Mouse (Mus musculus) embryonic facial prominence, embryonic 10.5 days (tissue): ENCODE measurements at regions not wholly inside any gene's neighbourhood (a gene's known extent, or its start where the extent isn't known, plus 50 kb on each side); places are given as distances from the start of the nearest gene placed in this dataset.

ENCODE experiments used
- DNase-seq: peaks from one replicate; pipeline ENCODE4 v3.0.0-alpha.2; 2017; ENCODE audit warnings: low spot score
- H3K27ac ChIP-seq: fragments of 300-500 bp; sonication (generic); replicated peaks from 2 replicates; pipeline ENCODE4 v1.5.1; 2016; ENCODE audit warnings: mild to moderate bottlenecking
- H3K27me3 ChIP-seq: fragments of 300-500 bp; sonication (generic); replicated peaks from 2 replicates; pipeline ENCODE4 v1.6.1; 2016; ENCODE audit warnings: low read depth, mild to moderate bottlenecking; ENCODE audit not compliant: poor library complexity, severe bottlenecking
- H3K36me3 ChIP-seq: fragments of 300-500 bp; sonication (generic); replicated peaks from 2 replicates; pipeline ENCODE4 v1.6.1; 2016; ENCODE audit warnings: mild to moderate bottlenecking, moderate library complexity
- H3K4me1 ChIP-seq: fragments of 300-500 bp; sonication (generic); 2 replicates; pipeline ENCODE4 v1.6.1; 2016
- H3K4me3 ChIP-seq: fragments of 300-500 bp; sonication (generic); 2 replicates; pipeline ENCODE4 v1.5.1; 2016; ENCODE audit warnings: mild to moderate bottlenecking, moderate library complexity
- H3K9me3 ChIP-seq: fragments of 300-500 bp; sonication (generic); 2 replicates; pipeline ENCODE4 v1.6.1; 2016; ENCODE audit warnings: mild to moderate bottlenecking
- WGBS: fragments of 180-500 bp; shearing (Covaris S2); methylation state at CpG from one replicate; pipeline ENCODE4 v1.1.7; 2016; 5-methylcytosine and 5-hydroxymethylcytosine counted together

- Histone ChIP-seq H3K9me3 (no peaks in the 10 kb centered on the region), H3K27me3 (no peaks in the 10 kb centered on the region), H3K4me1 (no peaks in the 10 kb centered on the region), H3K36me3 (no peaks in the 10 kb centered on the region), H3K4me3 (no peak overlapping the region), H3K27ac (no peak overlapping the region)
- 71% methylated on average over 4 of the region's 4 CpGs for WGBS
- no peak for DNase-seq
Measured at GRCm38 (mm10) chr2:19757910-19758309, 100.4 kb downstream of the Otud1 start.

- WGBS = 63% methylated on average over 2 of the region's 2 CpGs
- Histone ChIP-seq H3K4me1 (no peaks in the 10 kb centered on the region), H3K9me3 (no peaks in the 10 kb centered on the region), H3K27me3 (no peaks in the 10 kb centered on the region), H3K4me3 (no peak overlapping the region), H3K36me3 (no peaks in the 10 kb centered on the region), H3K27ac (no peak overlapping the region)
- no peak for DNase-seq
Measured at GRCm38 (mm10) chr2:19759169-19759568, 101.6 kb downstream of the Otud1 start.

- WGBS = 77% methylated on average over 6 of the region's 6 CpGs
- Histone ChIP-seq H3K9me3 (no peaks in the 10 kb centered on the region), H3K4me1 (no peaks in the 10 kb centered on the region), H3K27ac (no peak overlapping the region), H3K36me3 (no peaks in the 10 kb centered on the region), H3K27me3 (no peaks in the 10 kb centered on the region), H3K4me3 (no peak overlapping the region)
- DNase-seq = no peak
Measured at GRCm38 (mm10) chr2:19759577-19759976, 102.0 kb downstream of the Otud1 start.

- H3K4me1 ChIP-seq = no peaks in the 10 kb centered on the region
- no peaks in the 10 kb centered on the region for H3K27me3 ChIP-seq
- no peak overlapping the region for H3K4me3 ChIP-seq
- no peak for DNase-seq
- WGBS = 84% methylated on average over 3 of the region's 3 CpGs
- H3K27ac ChIP-seq = no peak overlapping the region
- no peaks in the 10 kb centered on the region for H3K9me3 ChIP-seq
- no peaks in the 10 kb centered on the region for H3K36me3 ChIP-seq
Measured at GRCm38 (mm10) chr2:19762996-19763395, 105.4 kb downstream of the Otud1 start.

- no peak for DNase-seq
- Histone ChIP-seq H3K4me1 (no peaks in the 10 kb centered on the region), H3K27ac (no peak overlapping the region), H3K4me3 (no peak overlapping the region), H3K9me3 (no peaks in the 10 kb centered on the region), H3K36me3 (no peaks in the 10 kb centered on the region), H3K27me3 (no peaks in the 10 kb centered on the region)
- 95% methylated on average over 2 of the region's 2 CpGs for WGBS
Measured at GRCm38 (mm10) chr2:19784913-19785312, 124.7 kb upstream of the Etl4 start.

- no peak overlapping the region for H3K27ac ChIP-seq
- H3K4me3 ChIP-seq = no peak overlapping the region
- WGBS = 88% methylated on average over 6 of the region's 6 CpGs
- no peak for DNase-seq
- H3K27me3 ChIP-seq = no peaks in the 10 kb centered on the region
- no peaks in the 10 kb centered on the region for H3K36me3 ChIP-seq
- H3K9me3 ChIP-seq = no peaks in the 10 kb centered on the region
- no peaks in the 10 kb centered on the region for H3K4me1 ChIP-seq
Measured at GRCm38 (mm10) chr2:19785663-19786260, 123.8 kb upstream of the Etl4 start.

GRCm38 (mm10) chr2:19792177-19792576 is 117.4 kb upstream of the Etl4 start:
- Histone ChIP-seq H3K4me1 (no peaks in the 10 kb centered on the region), H3K9me3 (no peaks in the 10 kb centered on the region), H3K36me3 (no peaks in the 10 kb centered on the region), H3K27me3 (no peaks in the 10 kb centered on the region), H3K4me3 (no peak overlapping the region), H3K27ac (no peak overlapping the region)
- DNase-seq = no peak
- 85% methylated on average over 6 of the region's 6 CpGs for WGBS

- Histone ChIP-seq H3K27ac (no peak overlapping the region), H3K4me3 (no peak overlapping the region), H3K36me3 (no peaks in the 10 kb centered on the region), H3K27me3 (no peaks in the 10 kb centered on the region), H3K9me3 (no peaks in the 10 kb centered on the region), H3K4me1 (no peaks in the 10 kb centered on the region)
- 37% methylated on average over 2 of the region's 2 CpGs for WGBS
- DNase-seq = no peak
Measured at GRCm38 (mm10) chr2:19796790-19797189, 112.8 kb upstream of the Etl4 start.
